Mouse (Mus musculus) liver, postnatal 0 days (tissue): ENCODE measurements at regions not wholly inside any gene's neighbourhood (a gene's known extent, or its start where the extent isn't known, plus 50 kb on each side); places are given as distances from the start of the nearest gene placed in this dataset.

Source experiments
- CTCF ChIP-seq: sonication (generic); IDR thresholded peaks from 2 replicates; pipeline ENCODE4 v1.5.1; 2016; ENCODE audit warnings: antibody characterized with exemption, low read depth
- EP300 ChIP-seq: IDR thresholded peaks from 2 replicates; pipeline ENCODE4 v1.6.1; 2016; ENCODE audit warnings: antibody characterized with exemption, low read depth, mild to moderate bottlenecking

DNA sequence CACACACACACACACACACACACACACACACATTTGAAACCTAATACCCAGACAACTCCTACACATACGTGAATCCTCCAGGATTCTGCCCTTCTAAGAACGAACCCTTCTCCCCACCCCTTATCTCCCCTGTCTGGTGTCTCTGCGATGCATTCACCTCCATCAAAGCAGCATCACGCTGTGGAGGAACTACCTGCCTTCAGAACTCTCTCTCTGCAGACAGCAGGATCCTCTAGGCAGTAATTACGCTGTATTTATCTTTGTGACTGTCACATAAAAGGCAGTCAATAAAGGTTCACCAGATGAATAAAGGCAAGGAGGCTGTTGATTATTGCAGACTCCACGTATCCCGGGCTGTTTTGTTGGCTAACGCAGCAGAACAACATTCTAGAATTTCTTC, 267.4 kb downstream of the Pax3 start:
- TF ChIP-seq CTCF: no peak
- TF ChIP-seq EP300: no peak
